Mouse (Mus musculus): ENCODE results near the gene Vav3.

DNA sequence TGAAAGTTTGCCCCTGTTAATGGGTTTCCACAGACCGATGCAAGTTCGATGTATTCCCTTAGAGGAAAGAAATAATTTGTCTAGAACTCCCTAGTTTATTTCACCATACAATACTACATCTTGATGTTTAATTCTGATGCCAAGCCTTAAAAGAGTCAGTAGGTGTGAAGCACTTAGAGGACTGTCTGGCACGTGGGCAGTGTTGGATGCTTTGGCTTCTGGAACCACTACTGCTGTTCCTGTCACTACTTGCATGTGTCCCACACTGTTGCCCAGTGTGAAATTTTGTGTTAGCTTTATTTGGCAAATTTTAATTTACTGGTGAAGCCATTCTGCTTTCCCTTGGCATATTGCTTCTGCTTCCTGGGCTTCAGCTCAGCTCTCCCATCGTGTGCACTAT is 331.3 kb downstream of the Vav3 start:
- TF ChIP-seq CTCF (IDR thresholded peaks at IDR 0.05; ENCODE audit: borderline replicate concordance, insufficient read depth, low read length) (no peak), POLR2A (IDR thresholded peaks at IDR 0.05; ENCODE audit: low read depth, low read length) (no peak)

Data from embryonic fibroblast, embryonic 13.5 days (primary cell).